Mouse (Mus musculus) midbrain, embryonic 12.5 days (tissue): ENCODE data around the gene Fcgr2b. TPM values are rescaled to one million over a fixed set of nuclear protein-coding genes. Genes with fewer than 3 reads are reported as not detected.
A peak's percentile ranks its signal among the peaks of the same experiment; 100 is the strongest.

Source experiments
- ATAC-seq: fragments of 200-750 bp; cut with Nextera tagmentation; 2 replicates; pipeline ENCODE4 v1.8.0; 2017; ENCODE audit warnings: low read depth, moderate TSS enrichment, moderate library complexity; ENCODE audit not compliant: low FRiP score
- H3K27ac ChIP-seq: fragments of 300-500 bp; sonication (generic); replicated peaks from 2 replicates; pipeline ENCODE4 v1.5.1; 2016; ENCODE audit warnings: mild to moderate bottlenecking
- H3K27me3 ChIP-seq: fragments of 300-500 bp; sonication (generic); 2 replicates; pipeline ENCODE4 v1.6.1; 2016; ENCODE audit warnings: mild to moderate bottlenecking
- H3K36me3 ChIP-seq: fragments of 300-500 bp; sonication (generic); 2 replicates; pipeline ENCODE4 v1.6.1; 2016
- H3K4me1 ChIP-seq: fragments of 300-500 bp; sonication (generic); 2 replicates; pipeline ENCODE4 v1.6.1; 2016
- H3K4me2 ChIP-seq: fragments of 300-500 bp; sonication (generic); replicated peaks from 2 replicates; pipeline ENCODE4 v1.6.1; 2016; ENCODE audit warnings: mild to moderate bottlenecking, moderate library complexity
- H3K4me3 ChIP-seq: fragments of 300-500 bp; sonication (generic); 2 replicates; pipeline ENCODE4 v1.5.1; 2016; ENCODE audit warnings: mild to moderate bottlenecking
- H3K9ac ChIP-seq: fragments of 300-500 bp; sonication (generic); replicated peaks from 2 replicates; pipeline ENCODE4 v1.6.1; 2016; ENCODE audit warnings: mild to moderate bottlenecking, moderate library complexity
- H3K9me3 ChIP-seq: fragments of 300-500 bp; sonication (generic); 2 replicates; pipeline ENCODE4 v1.6.1; 2016; ENCODE audit warnings: mild to moderate bottlenecking
- WGBS: fragments of 180-500 bp; shearing (Covaris S2); methylation state at CpG from one replicate; pipeline ENCODE4 v1.1.7; 2016; 5-methylcytosine and 5-hydroxymethylcytosine counted together
- polyA plus RNA-seq: library from polyadenylated mRNA; unstranded; fragments of >200 nt; fragmentation: Nextera tagmentation; extraction: Ambion mirVana; gene quantifications from 2 replicates; pipeline ENCODE4 v1.2.1, GENCODE M21; 2016

The Fcgr2b gene
- 0.27 and 0.33 TPM in 2 replicates for polyA plus RNA-seq

DNA sequence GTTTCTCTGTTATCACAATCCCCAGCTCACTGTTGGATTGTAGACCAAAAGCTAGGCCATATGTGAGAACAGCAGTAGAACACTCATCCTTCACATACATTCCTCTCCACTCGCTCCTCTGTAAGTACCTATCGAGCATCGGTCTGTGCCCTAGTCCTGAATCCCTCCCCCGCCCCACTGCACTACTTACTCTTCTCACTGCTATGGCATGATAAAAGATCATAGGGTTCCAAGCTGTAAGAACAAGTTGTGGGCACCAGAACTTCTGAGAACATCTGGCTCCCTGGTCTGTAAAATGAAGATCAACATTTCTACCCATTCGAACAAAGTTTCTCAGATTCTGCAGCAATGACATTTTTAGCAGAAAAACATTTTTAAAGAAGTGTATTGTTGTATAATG is at the start of gene Fcgr2b:
Fcgr2b (minus strand) TSS at position 101 of the 400 bp plus-strand sequence.
- Histone ChIP-seq H3K9me3 (no peaks in the 10 kb centered on the region), H3K36me3 (no peaks in the 10 kb centered on the region), H3K4me3 (no peak within 1 kb of the TSS), H3K9ac (no peak within 1 kb of the TSS), H3K4me2 (no peak within 1 kb of the TSS), H3K4me1 (no peaks in the 10 kb centered on the region), H3K27me3 (no peaks in the 10 kb centered on the region), H3K27ac (no peak within 1 kb of the TSS)
- no peak for ATAC-seq
- 94% methylated on average over 5 of the region's 5 CpGs for WGBS

DNA sequence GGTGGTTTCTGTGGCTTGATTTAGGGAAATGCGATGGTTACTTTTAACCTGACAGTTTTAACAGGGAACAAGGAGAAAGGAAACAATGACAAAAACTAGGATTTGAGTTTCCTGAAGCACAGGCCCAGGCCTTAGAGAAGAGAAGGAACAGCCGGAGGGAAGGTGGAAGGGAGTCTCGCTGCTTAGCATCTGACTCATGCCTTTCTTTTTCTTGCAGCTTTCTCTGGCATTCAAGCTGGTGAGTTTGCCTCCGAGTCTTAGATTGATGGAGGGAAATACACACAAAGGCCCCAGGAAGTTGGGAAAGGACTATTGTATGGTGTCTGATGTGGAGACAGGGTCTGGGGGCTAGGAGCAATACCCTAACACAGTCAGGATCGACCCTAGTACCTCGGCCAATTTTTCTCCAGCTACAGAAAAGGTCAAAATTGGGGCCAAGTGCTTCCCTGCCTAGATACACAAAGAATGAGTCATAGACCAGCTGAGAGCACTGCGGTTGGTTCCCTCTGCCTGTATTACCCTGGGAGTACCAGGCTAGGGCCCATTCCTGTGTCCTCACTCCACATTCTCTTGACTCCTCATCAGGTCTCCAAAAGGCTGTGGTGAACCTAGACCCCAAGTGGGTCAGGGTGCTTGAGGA is 43.1 kb upstream of the Fcgr2b start:
- Histone ChIP-seq H3K27me3 (no peaks in the 10 kb centered on the region), H3K9me3 (no peaks in the 10 kb centered on the region), H3K27ac (no peak overlapping the region), H3K4me2 (no peak overlapping the region), H3K36me3 (no peaks in the 10 kb centered on the region), H3K4me3 (no peak overlapping the region), H3K4me1 (no peaks in the 10 kb centered on the region), H3K9ac (no peak overlapping the region)
- 84% methylated on average over 7 of the region's 7 CpGs for WGBS
- no peak for ATAC-seq

DNA sequence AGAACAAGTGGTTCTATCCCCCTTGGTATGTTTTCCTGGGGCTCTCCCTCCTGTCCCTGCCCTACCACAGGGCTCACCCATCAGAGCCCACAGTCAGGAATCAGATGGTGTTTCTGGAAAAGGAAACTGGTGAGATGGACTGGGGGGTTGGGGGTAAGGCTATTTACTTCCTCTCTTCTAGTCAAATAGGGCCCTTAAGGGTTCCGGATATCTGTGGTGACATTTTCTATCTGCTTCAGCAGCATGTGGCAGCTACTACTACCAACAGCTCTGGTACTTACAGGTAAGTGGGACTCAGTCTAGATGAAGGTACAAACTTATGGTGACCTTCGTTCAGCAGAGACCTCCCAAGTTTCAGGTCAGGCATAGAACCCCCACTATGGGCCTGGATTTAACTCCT is 42.4 kb upstream of the Fcgr2b start, which contains the start of gene Fcgr4:
Fcgr4 (plus strand) TSS at position 184 of the 400 bp plus-strand sequence.
- Histone ChIP-seq H3K27ac (no peak within 1 kb of the TSS), H3K9ac (no peak within 1 kb of the TSS), H3K27me3 (no peaks in the 10 kb centered on the region), H3K4me2 (no peak within 1 kb of the TSS), H3K4me3 (no peak within 1 kb of the TSS), H3K36me3 (no peaks in the 10 kb centered on the region), H3K9me3 (no peaks in the 10 kb centered on the region), H3K4me1 (no peaks in the 10 kb centered on the region)
- no peak for ATAC-seq
- 89% methylated on average over 2 of the region's 2 CpGs for WGBS

DNA sequence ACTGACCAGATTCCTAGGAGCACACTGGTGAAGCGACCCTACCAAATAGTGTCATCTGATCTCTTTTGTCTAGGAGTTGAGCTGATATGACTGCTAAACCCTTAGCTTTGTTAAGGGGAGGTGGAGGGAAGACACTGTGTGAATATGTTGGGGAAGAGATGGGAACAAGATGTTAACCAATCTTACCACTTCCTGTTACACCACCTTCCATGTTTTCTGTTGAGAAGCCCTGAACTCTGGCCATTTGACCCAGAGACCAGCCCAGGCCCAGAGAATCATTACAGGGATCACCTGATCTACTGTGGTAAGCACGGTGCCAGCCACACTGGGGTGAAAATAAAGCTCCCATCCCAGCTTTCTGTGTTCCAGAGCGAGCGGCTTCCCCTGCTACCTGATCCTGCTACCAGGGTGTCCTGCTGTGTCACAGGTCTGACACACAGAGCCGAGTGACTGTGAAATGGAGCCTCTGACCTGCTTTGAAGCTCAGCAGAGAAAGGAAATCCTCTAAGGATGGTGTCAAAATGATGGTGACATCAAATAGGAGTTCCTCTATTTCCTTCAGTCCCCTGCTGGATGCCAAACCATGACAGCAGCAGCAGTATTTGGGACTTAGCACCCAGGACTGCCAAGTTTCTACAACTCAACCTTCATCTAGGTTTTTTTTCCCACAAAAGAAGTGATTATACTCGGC is 41.3 kb upstream of the Fcgr2b start:
- 56% methylated on average over 6 of the region's 6 CpGs for WGBS
- Histone ChIP-seq H3K4me3 (no peak overlapping the region), H3K9ac (no peak overlapping the region), H3K4me1 (no peaks in the 10 kb centered on the region), H3K27ac (no peak overlapping the region), H3K9me3 (no peaks in the 10 kb centered on the region), H3K4me2 (no peak overlapping the region), H3K27me3 (no peaks in the 10 kb centered on the region), H3K36me3 (no peaks in the 10 kb centered on the region)
- no peak for ATAC-seq

DNA sequence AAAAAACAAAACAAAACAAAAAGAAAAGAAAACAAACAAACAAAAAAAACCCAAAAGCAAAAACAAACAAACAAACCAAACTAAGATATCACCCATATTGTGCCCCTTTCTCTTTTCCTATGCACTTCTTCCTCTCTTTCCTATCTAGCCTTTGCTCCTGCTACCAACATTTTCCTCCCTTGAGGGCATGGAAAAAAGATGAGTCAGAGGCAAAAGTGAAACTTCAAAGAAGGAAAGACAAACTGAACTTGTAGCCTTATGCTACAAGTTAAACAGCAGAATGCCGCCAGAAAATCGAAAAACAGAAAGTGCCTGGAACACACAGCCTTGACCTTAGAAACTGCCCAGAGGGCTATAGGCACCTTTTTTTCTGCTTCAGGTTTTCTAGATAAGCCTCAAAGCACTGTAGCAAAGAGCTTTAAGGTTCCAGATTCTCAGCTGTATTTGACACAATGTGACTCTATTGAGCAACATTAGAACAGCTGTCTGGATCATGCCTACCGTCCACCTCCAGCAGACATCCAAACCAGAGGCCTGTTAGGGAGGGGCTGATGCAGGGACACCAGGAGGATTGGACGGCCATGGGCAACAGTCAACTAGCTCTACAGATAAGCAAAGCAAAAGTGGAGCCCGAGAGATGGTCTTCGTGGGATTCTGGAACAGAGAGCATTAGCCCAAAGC is 40.5 kb upstream of the Fcgr2b start:
- ATAC-seq = no peak
- Histone ChIP-seq H3K4me2 (no peak overlapping the region), H3K4me3 (no peak overlapping the region), H3K27me3 (no peaks in the 10 kb centered on the region), H3K27ac (no peak overlapping the region), H3K9ac (no peak overlapping the region), H3K9me3 (no peaks in the 10 kb centered on the region), H3K36me3 (no peaks in the 10 kb centered on the region), H3K4me1 (no peaks in the 10 kb centered on the region)
- WGBS = 86% methylated on average over 6 of the region's 6 CpGs

DNA sequence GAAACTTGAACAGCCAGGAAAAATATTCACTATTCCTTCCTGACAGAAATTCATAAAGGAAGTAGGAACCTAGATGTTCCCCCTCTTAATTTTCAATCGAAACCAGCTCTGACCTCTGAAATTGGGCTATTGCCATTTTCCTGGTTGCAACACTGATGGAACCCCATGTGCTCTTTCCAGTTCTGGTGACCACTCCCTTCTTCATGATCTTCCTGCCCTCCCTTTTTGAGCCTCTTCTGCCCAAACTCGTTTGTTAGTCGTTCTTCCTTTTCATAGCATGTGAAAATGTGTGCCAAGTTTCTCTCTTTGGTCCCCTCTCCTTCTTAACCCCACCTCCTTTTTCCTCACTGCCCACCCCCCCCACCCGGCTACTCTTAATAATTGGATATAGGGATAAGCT is 35.4 kb upstream of the Fcgr2b start:
- WGBS = 84% methylated on average over 4 of the region's 4 CpGs
- Histone ChIP-seq H3K27me3 (no peaks in the 10 kb centered on the region), H3K9ac (no peak overlapping the region), H3K4me3 (no peak overlapping the region), H3K4me2 (no peak overlapping the region), H3K4me1 (no peaks in the 10 kb centered on the region), H3K36me3 (no peaks in the 10 kb centered on the region), H3K27ac (no peak overlapping the region), H3K9me3 (no peaks in the 10 kb centered on the region)
- ATAC-seq = no peak

DNA sequence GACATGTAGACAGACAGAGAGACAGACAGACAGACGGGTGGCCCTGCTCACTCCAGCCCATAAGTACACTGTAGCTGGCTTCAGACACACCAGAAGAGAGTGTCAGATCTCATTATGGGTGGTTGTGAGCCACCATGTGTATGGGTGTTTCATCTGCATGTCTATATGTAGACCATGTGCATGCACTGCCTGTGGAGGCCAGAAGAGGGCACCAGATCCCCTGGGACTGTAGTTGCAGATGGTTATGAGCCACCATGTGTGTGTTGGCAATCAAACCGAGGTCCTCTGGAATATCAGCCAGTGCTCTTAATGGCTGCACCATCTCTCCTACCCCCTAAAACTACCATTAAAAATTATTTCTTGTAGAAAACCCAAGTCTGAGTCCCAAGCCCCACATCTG is 30.6 kb upstream of the Fcgr2b start:
- Histone ChIP-seq H3K4me3 (no peak overlapping the region), H3K27ac (no peak overlapping the region), H3K4me2 (no peak overlapping the region), H3K9ac (no peak overlapping the region), H3K36me3 (no peaks in the 10 kb centered on the region), H3K27me3 (no peaks in the 10 kb centered on the region), H3K4me1 (no peaks in the 10 kb centered on the region), H3K9me3 (no peaks in the 10 kb centered on the region)
- WGBS = 89% methylated on average over 2 of the region's 2 CpGs
- no peak for ATAC-seq

DNA sequence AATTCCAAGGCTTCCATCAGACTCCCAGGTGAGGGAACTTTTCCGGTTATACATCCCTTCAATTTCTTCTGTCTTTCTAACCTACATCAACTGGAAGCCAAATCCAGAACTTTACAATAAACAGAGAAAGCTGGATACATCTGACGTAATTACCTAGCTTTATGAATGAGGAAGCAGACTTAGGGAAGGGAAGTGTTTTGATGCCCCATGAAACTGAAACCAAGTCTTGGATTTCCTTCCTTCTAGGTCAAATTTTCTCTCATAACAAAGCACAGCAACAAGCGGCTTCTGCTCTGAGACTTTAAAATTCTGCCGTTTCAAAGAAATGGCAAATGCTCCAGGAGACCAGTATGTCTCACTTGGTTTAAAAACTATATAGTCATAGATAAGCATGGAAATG is 30.0 kb upstream of the Fcgr2b start:
- no peaks in the 10 kb centered on the region for H3K9me3 ChIP-seq
- WGBS = 92% methylated on average over 4 of the region's 4 CpGs
- ATAC-seq = no peak
- no peaks in the 10 kb centered on the region for H3K4me1 ChIP-seq
- no peaks in the 10 kb centered on the region for H3K36me3 ChIP-seq
- no peak overlapping the region for H3K4me2 ChIP-seq
- H3K27ac ChIP-seq = no peak overlapping the region
- H3K27me3 ChIP-seq = no peaks in the 10 kb centered on the region
- H3K4me3 ChIP-seq = no peak overlapping the region
- H3K9ac ChIP-seq = no peak overlapping the region

DNA sequence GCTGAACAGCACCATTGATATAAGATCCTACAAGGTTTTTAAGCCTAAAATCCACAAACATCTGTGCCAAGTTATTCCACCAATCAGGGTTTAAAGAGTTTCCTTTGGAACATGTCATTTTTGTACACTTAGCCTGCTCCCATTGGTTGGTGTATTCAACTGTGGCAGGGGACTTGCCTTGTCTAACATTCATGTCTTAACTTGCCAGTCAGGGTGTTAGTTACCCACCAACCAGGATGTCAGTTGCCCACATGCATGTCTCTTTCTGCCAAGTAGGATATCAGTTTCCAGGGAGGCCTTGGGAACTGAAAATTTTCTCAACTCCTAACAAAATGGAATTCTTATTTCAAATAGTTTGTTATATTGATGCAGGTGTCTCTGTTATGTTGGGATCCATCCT is 29.2 kb upstream of the Fcgr2b start:
- no peak overlapping the region for H3K9ac ChIP-seq
- H3K4me1 ChIP-seq = no peaks in the 10 kb centered on the region
- H3K4me3 ChIP-seq = no peak overlapping the region
- H3K27me3 ChIP-seq = no peaks in the 10 kb centered on the region
- ATAC-seq = no peak
- H3K36me3 ChIP-seq = no peaks in the 10 kb centered on the region
- no peak overlapping the region for H3K27ac ChIP-seq
- H3K9me3 ChIP-seq = no peaks in the 10 kb centered on the region
- H3K4me2 ChIP-seq = no peak overlapping the region

DNA sequence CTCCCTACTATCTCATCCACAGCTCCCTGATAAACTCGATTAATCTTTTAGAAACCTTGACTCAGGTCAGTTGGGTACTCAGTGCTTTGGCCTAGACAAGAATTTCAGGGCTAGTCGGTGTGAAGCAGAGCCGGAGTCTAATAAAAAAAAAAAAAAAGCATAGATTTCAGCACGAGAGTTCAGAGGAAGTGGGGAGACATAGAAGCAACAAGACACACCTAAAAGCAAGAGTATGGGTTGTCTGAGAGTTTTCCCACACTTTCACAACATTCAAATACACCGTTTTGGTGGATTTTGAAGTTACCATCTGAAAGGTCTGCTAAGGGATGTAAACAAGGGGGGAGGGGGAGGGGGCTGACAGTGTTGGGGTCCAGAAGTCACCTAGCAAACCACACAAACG is 28.7 kb upstream of the Fcgr2b start:
- Histone ChIP-seq H3K4me1 (no peaks in the 10 kb centered on the region), H3K4me3 (no peak overlapping the region), H3K36me3 (no peaks in the 10 kb centered on the region), H3K27ac (no peak overlapping the region), H3K9me3 (no peaks in the 10 kb centered on the region), H3K4me2 (no peak overlapping the region), H3K9ac (no peak overlapping the region), H3K27me3 (no peaks in the 10 kb centered on the region)
- WGBS = 74% methylated on average over 6 of the region's 6 CpGs
- no peak for ATAC-seq

DNA sequence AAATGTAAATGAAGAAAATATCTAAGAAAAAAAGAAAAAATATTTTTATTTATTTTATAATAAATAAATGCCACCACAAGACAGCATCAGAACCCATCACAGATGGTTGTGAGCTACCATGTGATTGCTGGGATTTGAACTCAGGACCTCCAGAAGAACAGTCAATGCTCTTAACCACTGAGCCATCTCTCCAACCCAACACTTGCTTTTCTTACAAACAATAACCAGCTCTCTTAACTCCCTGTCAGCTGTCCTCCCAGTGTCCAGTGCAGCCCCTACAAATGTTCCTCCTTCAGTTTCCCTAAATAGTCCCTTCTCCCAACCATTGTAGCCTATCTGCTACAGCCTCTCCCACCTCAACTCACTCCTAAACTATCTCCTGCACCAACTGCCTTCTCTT is 23.5 kb upstream of the Fcgr2b start:
- H3K27me3 ChIP-seq = no peaks in the 10 kb centered on the region
- no peak overlapping the region for H3K27ac ChIP-seq
- no peak for ATAC-seq
- no peaks in the 10 kb centered on the region for H3K9me3 ChIP-seq
- no peak overlapping the region for H3K4me2 ChIP-seq
- H3K4me1 ChIP-seq = no peaks in the 10 kb centered on the region
- no peak overlapping the region for H3K4me3 ChIP-seq
- no peak overlapping the region for H3K9ac ChIP-seq
- H3K36me3 ChIP-seq = no peaks in the 10 kb centered on the region

DNA sequence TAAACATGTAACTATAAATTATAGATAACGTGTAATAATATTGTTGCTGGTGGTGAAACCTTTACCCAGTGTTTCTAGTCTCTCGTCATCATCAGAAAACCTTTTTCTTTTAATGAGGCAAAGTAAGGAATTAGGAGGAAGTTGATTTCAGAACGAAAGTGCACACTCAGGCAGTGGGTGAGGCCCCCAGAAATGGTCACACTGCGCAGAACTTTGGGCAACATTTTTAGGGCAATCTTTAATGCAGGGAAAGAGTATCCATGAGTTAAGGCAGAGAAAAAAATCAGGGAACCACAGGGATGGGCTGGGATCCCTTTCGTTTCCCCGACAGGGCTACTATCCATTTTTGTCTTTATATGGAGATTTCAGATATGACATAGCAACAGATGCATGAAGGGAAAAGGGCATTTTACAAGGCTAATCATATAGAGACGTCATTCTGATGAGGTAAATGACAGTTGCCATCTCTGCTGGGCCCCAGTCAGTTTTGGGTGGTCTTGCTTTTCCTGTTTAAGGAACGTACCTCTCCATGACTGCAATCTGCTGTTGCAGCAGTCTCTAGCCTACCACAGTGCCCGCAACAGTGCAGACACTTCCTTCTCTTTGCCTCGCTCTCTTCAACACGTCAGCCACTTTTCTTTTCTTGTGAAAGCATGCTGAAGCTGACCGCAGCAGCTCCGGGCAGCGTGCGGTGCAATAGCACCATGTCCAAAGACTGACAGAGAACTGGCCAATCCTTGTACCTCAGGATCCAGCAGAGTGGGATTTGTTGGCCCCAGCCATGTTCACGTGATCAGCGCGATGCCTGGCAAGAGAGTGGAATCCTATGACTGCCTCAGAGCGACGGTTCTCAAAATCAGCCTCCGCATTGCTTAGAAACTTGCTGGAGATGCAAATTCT is 21.7 kb upstream of the Fcgr2b start:
- Histone ChIP-seq H3K4me3 (no peak overlapping the region), H3K9ac (no peak overlapping the region), H3K4me2 (peak overlapping the region; percentile 28; the same call in 1 of the 2 replicates), H3K36me3 (no peaks in the 10 kb centered on the region), H3K27ac (no peak overlapping the region), H3K9me3 (no peaks in the 10 kb centered on the region), H3K4me1 (no peaks in the 10 kb centered on the region), H3K27me3 (no peaks in the 10 kb centered on the region)
- no peak for ATAC-seq
- WGBS = 59% methylated on average over 21 of the region's 21 CpGs
